Mouse (Mus musculus) kidney, embryonic 14.5 days (tissue): ENCODE results near the gene Setd2. TPM values are rescaled to one million over a fixed set of nuclear protein-coding genes. Genes with fewer than 3 reads are reported as not detected.
A peak's percentile ranks its signal among the peaks of the same experiment; 100 is the strongest.

Experiments
- ATAC-seq: fragments of 200-750 bp; cut with Nextera tagmentation; 2 replicates; pipeline ENCODE4 v1.8.0; 2017; ENCODE audit warnings: moderate number of reproducible peaks, mild to moderate bottlenecking, moderate TSS enrichment, moderate library complexity; ENCODE audit not compliant: low FRiP score, low TSS enrichment
- H3K27ac ChIP-seq: fragments of 300-500 bp; sonication (generic); 2 replicates; pipeline ENCODE4 v1.5.1; 2014; ENCODE audit warnings: low read depth, mild to moderate bottlenecking, low read length, moderate library complexity, mixed read lengths
- H3K27me3 ChIP-seq: fragments of 300-500 bp; sonication (generic); 2 replicates; pipeline ENCODE4 v1.6.1; 2014; ENCODE audit warnings: mild to moderate bottlenecking, low read length; ENCODE audit not compliant: control insufficient read depth, insufficient read depth
- H3K36me3 ChIP-seq: fragments of 300-500 bp; sonication (generic); 2 replicates; pipeline ENCODE4 v1.6.1; 2014; ENCODE audit warnings: low read length, mixed read lengths; ENCODE audit not compliant: control insufficient read depth, insufficient read depth
- H3K4me1 ChIP-seq: fragments of 300-500 bp; sonication (generic); 2 replicates; pipeline ENCODE4 v1.6.1; 2014; ENCODE audit warnings: low read length, mixed read lengths; ENCODE audit not compliant: control insufficient read depth, insufficient read depth
- H3K4me2 ChIP-seq: fragments of 300-500 bp; sonication (generic); replicated peaks from 2 replicates; pipeline ENCODE4 v1.6.1; 2014; ENCODE audit warnings: low read depth, mild to moderate bottlenecking, low read length
- H3K4me3 ChIP-seq: fragments of 300-500 bp; sonication (generic); 2 replicates; pipeline ENCODE4 v1.5.1; 2014; ENCODE audit warnings: mild to moderate bottlenecking, low read length
- H3K9ac ChIP-seq: fragments of 300-500 bp; sonication (generic); 2 replicates; pipeline ENCODE4 v1.6.1; 2014; ENCODE audit warnings: low read depth, mild to moderate bottlenecking, low read length, moderate library complexity
- H3K9me3 ChIP-seq: fragments of 300-500 bp; sonication (generic); 2 replicates; pipeline ENCODE4 v1.6.1; 2016; ENCODE audit warnings: low read length; ENCODE audit not compliant: control insufficient read depth
- whole genome bisulfite sequencing: fragments of 180-500 bp; shearing (Covaris S2); extraction: QIAGEN DNeasy Blood & Tissue Kit; methylation state at CpG from one replicate; pipeline ENCODE4 v1.1.7; 2014; 5-methylcytosine and 5-hydroxymethylcytosine counted together
- polyA plus RNA-seq: library from polyadenylated mRNA; unstranded; fragments of >200 nt; fragmentation: Nextera tagmentation; extraction: Ambion mirVana; gene quantifications from 2 replicates; pipeline ENCODE4 v1.2.1, GENCODE M21; 2014

The Setd2 gene
- polyA plus RNA-seq, 1 experiment from 2014 or later, result 55.9 TPM

DNA sequence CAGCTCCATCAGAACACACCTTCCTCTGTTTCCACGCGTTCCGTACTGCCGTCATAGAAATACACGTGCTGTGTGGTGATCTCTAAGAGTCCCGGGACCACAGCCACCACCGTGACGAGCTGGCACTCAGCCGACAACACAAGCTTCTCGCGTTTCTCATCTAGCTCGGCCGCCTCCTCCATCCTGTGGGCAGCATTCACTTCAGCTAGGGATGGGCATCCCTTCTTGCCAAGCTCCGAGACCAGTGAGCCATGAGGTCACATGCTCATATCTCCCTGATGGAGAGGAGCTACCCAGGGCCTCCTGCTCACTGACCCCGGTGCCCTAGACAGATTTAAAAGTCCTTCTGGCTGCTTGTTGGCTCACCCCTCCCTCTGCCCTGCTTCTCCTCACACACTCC, 97.8 kb downstream of the Setd2 start:
- WGBS, result 65% methylated on average over 15 of the region's 15 CpGs
- Histone ChIP-seq H3K4me1 (peaks cover 9% of the 10 kb centered on the region; the same call in 1 of the 2 replicates), H3K27ac (no peak overlapping the region), H3K27me3 (peaks cover 5% of the 10 kb centered on the region; the same call in 1 of the 2 replicates), H3K9me3 (no peaks in the 10 kb centered on the region), H3K4me2 (no peak overlapping the region), H3K4me3 (no peak overlapping the region), H3K9ac (no peak overlapping the region), H3K36me3 (peaks cover 4% of the 10 kb centered on the region; the same call in 1 of the 2 replicates)
- ATAC-seq, result no peak

DNA sequence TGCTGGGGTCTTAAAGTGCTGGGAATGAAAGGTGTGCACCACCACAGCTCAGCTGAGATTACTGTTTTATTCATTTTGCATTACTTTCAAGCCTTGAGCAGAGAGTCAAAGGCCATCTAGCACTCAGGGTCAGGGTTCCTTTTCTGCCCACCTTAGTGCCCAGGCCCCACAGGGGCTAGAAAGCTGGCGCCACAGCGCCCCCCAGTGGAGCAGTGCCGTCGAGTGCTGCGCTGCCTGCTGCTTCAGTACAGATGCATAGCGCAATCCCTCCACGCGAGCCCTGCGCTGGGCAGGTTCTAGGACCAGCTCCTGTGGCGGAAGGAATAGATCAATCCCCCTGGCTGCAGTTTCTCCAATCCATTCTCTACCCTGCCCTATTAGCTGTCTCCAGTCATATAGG, 98.8 kb downstream of the Setd2 start:
- Histone ChIP-seq H3K4me1 (0 out of 2 replicates have a peak, but pooled peaks cover 7% of the 10 kb centered on the region), H3K27ac (no peak overlapping the region), H3K4me2 (peak overlapping the region; percentile 33), H3K27me3 (peaks cover 5% of the 10 kb centered on the region; the same call in 1 of the 2 replicates), H3K9ac (no peak overlapping the region), H3K36me3 (peaks cover 4% of the 10 kb centered on the region; the same call in 1 of the 2 replicates), H3K9me3 (no peaks in the 10 kb centered on the region), H3K4me3 (peak overlapping the region; percentile 12; the same call in 1 of the 2 replicates)
- ATAC-seq, result no peak
- 21% methylated on average over 10 of the region's 10 CpGs for WGBS

DNA sequence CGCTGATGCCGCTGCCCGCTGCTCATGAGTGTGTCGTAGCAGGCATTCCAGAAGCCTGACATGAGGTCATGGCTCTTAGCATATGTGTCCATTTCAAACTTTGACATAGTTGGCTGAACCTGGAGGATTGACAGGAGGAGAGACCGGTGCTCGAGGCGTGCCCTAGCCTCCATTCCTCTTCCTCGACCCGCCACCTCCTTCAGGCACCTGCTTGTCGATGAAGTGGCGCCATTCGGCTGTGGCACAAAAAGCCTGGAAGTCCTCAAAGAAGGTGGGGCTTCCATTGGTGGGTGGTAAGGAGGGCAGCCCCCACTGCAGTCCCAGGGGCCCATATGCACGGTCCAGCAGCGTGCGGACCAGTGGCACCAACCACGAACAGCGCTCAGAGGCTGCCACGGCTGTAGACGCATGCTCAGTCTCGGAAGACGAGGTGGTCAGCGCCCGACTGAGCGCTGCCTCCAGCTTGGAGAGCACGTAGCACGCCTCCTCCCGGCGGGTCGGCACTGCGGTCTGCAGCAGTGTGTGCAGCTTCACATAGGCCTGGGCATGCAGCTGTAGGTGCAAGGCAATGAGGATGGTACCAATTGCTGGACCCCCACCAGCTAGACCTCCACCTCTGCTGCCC, 99.4 kb downstream of the Setd2 start:
- Histone ChIP-seq H3K4me2 (peak overlapping the region; percentile 33), H3K9ac (no peak overlapping the region), H3K4me3 (peak overlapping the region; percentile 12; the same call in 1 of the 2 replicates), H3K27me3 (peaks cover 5% of the 10 kb centered on the region; the same call in 1 of the 2 replicates), H3K9me3 (no peaks in the 10 kb centered on the region), H3K4me1 (0 out of 2 replicates have a peak, but pooled peaks cover 7% of the 10 kb centered on the region), H3K27ac (no peak overlapping the region), H3K36me3 (peaks cover 4% of the 10 kb centered on the region; the same call in 1 of the 2 replicates)
- 23% methylated on average over 30 of the region's 30 CpGs for WGBS
- no peak for ATAC-seq

DNA sequence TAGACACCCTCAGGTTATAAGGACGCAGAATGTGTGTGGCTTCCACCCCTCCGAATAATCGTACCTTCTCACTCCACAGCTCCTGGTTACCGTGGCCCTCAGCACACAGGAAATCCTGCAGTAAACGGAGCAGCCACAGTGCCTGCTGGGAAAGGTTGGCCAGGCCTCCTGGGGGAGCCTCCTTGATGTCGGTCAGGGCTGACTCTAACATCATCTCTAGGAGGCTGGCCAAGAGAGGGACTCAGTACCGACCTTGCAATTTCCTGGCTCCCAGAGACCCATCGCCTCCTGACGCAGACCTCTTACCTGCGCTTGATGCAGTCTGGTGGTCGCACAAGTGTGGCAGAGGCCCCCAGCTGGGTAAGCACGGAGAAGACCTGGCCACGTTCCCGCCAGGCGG, 100.3 kb downstream of the Setd2 start:
- WGBS, result 79% methylated on average over 15 of the region's 15 CpGs
- peaks cover 5% of the 10 kb centered on the region; the same call in 1 of the 2 replicates for H3K27me3 ChIP-seq
- H3K4me1 ChIP-seq, result 0 out of 2 replicates have a peak, but pooled peaks cover 7% of the 10 kb centered on the region
- no peaks in the 10 kb centered on the region for H3K9me3 ChIP-seq
- H3K36me3 ChIP-seq, result peaks cover 4% of the 10 kb centered on the region; the same call in 1 of the 2 replicates
- H3K4me3 ChIP-seq, result no peak overlapping the region
- H3K9ac ChIP-seq, result no peak overlapping the region
- H3K4me2 ChIP-seq, result no peak overlapping the region
- ATAC-seq, result no peak
- no peak overlapping the region for H3K27ac ChIP-seq

DNA sequence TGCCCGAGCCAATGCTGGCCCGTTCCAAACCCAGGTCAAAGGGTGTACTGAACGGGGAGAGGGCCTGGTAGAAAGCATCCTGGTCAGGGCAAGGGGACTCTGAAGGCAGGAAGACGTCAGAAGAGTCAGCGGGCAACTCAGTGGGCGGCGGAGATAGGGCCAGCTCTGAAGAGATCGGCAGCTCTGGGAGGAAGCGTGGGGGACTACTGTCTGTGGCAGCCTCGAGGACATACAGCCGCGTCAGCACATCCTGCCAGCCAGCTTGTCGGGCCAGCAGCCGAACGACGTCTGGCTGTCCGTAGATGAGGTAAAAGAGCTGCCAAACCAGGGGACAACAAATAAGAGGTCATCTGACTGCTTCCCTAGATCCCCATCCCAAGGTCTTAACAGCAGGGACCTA, 101.5 kb downstream of the Setd2 start:
- Histone ChIP-seq H3K36me3 (peaks cover 3% of the 10 kb centered on the region), H3K4me3 (no peak overlapping the region), H3K4me1 (0 out of 2 replicates have a peak, but pooled peaks cover 7% of the 10 kb centered on the region), H3K9ac (no peak overlapping the region), H3K9me3 (no peaks in the 10 kb centered on the region), H3K27me3 (peaks cover 5% of the 10 kb centered on the region; the same call in 1 of the 2 replicates), H3K27ac (no peak overlapping the region), H3K4me2 (no peak overlapping the region)
- ATAC-seq, result no peak
- WGBS, result 61% methylated on average over 17 of the region's 17 CpGs

DNA sequence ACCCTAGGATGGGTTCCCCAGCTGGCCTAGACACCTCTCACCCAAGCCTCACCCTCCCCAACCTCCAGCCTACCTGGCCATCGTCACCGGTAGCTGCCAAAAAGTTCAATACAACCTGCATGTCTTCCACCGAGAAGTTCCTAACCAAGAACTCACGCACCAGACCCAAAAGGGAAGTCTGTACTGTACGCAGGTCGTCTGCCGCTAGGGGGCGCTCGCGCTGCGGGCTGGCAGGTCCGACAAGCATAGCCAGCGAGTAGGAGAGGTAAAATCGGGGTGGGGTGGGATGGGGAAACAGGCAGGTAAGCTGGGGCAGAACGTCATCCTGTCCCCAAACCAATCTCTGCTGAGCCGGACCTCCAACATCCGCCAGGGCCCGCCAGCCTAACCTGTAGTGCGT, 102.8 kb downstream of the Setd2 start:
- peak; percentile 37; the same call in 1 of the 2 replicates for ATAC-seq
- H3K9me3 ChIP-seq, result no peaks in the 10 kb centered on the region
- H3K9ac ChIP-seq, result 0 out of 2 replicates have a peak overlapping the region, but pooled peaks have one; percentile 4
- H3K4me1 ChIP-seq, result 0 out of 2 replicates have a peak, but pooled peaks cover 7% of the 10 kb centered on the region
- H3K27ac ChIP-seq, result no peak overlapping the region
- no peak overlapping the region for H3K4me2 ChIP-seq
- peaks cover 5% of the 10 kb centered on the region; the same call in 1 of the 2 replicates for H3K27me3 ChIP-seq
- H3K36me3 ChIP-seq, result peaks cover 3% of the 10 kb centered on the region
- WGBS, result 10% methylated on average over 19 of the region's 19 CpGs
- H3K4me3 ChIP-seq, result no peak overlapping the region

DNA sequence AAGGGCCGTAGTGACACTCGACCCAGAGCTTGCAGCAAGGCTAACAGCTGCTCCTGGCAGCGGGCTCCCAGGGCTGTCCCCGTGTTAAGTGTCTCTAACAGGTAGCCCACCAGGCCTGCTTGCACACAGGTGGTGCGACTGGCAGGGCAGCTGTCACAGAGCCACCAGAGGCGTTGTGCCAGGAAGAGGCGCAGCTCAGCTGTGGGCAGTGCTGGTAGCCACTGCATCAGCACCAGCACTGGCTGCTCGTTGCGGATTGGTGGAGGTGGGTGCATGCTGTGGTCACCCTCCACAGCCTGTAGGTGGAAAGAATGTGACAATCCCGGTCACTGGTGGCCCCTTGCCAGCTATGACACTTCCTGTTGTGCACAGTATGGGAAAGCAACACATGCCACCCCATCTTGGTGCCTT, 106.2 kb downstream of the Setd2 start:
- Histone ChIP-seq H3K4me3 (no peak overlapping the region), H3K4me2 (no peak overlapping the region), H3K9me3 (no peaks in the 10 kb centered on the region), H3K9ac (no peak overlapping the region), H3K4me1 (peaks cover 20% of the 10 kb centered on the region; the same call in 1 of the 2 replicates), H3K27ac (no peak overlapping the region), H3K36me3 (peaks cover 3% of the 10 kb centered on the region), H3K27me3 (no peaks in the 10 kb centered on the region)
- 89% methylated on average over 10 of the region's 10 CpGs for WGBS
- no peak for ATAC-seq

DNA sequence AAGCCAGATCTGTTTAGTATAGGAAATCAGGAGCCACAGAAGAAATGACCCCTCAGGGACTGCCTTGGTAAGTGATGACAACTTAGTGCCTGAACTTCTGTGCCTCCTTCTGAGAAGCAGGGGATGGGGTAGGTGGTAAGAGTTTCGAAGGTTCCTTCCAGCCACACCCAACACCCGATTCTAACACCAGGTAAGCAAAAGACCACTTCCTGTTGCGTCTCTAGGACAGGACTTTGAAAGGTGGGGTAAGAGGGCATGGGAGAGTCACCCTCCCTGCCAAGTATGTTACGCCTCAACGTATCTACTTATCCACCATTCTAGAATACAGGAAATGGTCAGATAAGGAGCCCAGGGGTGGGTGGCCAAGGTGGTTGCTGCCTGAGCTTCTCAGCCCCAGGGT, 108.6 kb downstream of the Setd2 start:
- no peak overlapping the region for H3K9ac ChIP-seq

More for the DNA sequence above, 108.6 kb downstream of the Setd2 start:
- Histone ChIP-seq H3K4me1 (peaks cover 16% of the 10 kb centered on the region; the same call in 1 of the 2 replicates), H3K9me3 (no peaks in the 10 kb centered on the region), H3K4me2 (no peak overlapping the region), H3K36me3 (peaks cover 3% of the 10 kb centered on the region), H3K27ac (no peak overlapping the region), H3K27me3 (no peaks in the 10 kb centered on the region), H3K4me3 (no peak overlapping the region)
- WGBS, result 83% methylated on average over 5 of the region's 5 CpGs
- ATAC-seq, result no peak
